Mouse (Mus musculus) embryo, embryonic 11.5 days (tissue): Measurements from ENCODE around the gene Cpeb3.
"Not testable (repeated sequence)": the region's sequence is repeated elsewhere in the genome, so short reads cannot be mapped to it uniquely, and the experiment has no call there.

Experiments
- DNase-seq: peaks from one replicate; pipeline ENCODE4 v3.0.0-alpha.2; 2012; ENCODE audit warnings: low read depth, low spot score

Cpeb3 gene

DNA sequence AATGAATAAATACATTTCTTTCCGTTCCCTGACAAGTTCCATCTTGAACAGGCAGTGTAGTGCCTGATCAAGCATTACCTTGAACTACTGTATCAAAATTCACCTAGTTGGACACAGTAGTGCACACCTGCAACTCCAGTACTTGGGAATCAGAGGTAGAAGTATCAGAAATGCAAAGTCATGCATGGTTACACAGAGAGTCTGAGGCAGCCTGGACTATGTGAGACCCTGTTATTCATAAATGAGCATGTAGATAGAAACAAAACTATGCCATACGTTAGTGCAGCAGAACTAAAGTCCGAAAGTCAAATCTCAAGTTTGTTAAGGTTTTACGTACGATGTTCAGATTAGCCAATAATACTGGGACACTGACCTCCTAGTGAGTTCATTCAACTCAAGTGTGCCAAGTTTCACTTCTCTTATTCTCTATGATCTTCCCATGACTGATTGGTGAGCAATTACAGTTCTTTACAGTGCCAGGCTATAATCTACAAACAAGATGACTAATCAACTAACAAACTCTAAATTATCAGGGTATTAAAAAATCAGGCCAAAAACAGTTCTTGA lies 51.5 kb downstream of the Cpeb3 start:
- no peak for DNase-seq

DNA sequence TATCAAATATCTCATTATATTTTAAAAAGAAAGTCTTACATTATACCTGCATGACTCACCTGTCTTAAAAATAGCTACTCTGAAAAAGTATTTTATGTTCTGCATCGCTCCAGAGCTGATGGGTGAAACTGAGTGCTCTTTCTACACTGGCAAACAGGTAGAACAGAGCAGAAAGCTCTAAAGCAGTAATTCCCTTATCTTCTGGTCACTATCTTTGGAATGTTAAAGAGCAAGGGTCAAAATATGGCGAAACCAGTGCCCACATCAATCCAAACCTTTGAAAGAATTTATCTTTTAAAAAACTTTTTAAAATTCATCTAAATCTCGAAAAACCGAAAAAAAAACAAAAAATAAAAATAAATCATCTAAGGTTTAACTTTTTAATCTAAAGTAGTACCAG lies 52.4 kb downstream of the Cpeb3 start:
- DNase-seq: no peak

DNA sequence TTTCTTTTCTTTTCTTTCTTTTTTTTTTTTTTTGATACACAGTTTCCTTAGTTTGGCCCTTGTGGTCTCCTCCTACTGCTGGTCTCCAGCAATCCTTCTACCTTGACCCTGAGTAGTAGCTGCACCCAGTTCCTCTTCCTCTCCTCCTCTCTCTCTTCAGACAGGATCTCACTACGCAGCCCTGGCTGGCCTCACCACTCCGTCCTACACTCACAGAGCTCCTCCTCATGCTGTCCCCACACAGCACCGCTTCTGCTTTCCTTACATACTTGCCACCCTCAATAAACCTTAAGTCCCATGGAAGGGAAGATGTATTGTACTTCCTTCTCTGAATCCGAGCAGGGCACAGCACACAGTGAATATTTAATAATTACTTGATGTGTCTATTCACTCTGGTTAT lies 61.3 kb downstream of the Cpeb3 start:
- no peak for DNase-seq

DNA sequence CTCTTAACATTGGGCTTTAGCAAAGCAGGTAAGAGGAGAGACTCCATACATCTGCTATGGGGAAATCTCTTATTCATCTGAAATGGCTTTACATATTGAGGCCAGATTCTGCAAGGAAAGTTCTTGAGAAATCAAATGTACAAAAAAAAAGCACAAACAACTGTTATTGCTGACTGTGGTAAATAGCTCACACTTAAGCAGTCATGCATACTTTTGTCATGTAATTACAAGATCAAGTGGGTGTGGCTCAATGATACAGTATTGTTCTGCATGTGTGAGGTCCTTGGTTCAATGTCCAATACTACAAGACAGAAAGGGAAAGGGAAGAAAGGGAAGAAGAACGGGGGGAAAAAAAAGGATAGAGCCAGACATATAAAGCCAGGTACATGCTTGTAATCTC lies 62.6 kb downstream of the Cpeb3 start:
- no peak for DNase-seq

DNA sequence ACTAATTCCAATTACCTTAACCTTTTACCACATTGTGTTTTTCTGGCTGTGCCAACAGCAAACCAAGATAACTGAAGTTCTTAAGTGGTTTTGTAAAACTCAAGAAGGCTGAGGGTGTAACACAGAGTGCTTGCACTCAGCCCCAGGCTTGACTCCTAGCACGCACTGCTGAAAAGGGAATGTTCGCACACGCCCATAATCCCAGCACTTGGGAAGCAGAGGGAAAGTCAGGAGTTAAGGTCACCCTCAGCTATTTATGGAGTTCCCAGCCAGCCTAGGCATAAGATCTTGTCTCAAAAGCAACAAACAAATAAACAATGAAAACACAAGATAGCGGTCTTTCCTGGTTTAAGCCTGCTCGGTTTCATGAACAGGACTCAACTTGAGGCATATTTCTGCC lies 63.0 kb downstream of the Cpeb3 start:
- no peak for DNase-seq

DNA sequence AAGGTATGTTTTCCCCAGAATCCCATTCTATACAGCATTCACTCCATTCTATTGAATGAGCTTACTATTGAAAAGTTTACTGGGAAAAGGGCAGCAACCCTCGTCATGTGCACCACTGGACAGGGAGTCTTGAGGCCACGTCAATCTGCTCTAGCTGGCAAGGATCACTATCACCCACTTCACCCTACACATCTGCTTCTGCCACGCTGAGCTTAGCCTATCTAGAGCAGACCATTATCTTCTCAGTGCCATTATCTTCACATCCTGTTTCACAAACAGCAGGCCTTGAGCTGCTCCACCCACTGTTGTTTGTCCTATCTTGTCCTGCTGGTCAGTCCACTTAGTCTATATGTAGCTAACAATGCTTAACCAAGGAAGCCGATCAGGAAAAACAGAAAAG lies 66.8 kb downstream of the Cpeb3 start:
- no peak for DNase-seq

DNA sequence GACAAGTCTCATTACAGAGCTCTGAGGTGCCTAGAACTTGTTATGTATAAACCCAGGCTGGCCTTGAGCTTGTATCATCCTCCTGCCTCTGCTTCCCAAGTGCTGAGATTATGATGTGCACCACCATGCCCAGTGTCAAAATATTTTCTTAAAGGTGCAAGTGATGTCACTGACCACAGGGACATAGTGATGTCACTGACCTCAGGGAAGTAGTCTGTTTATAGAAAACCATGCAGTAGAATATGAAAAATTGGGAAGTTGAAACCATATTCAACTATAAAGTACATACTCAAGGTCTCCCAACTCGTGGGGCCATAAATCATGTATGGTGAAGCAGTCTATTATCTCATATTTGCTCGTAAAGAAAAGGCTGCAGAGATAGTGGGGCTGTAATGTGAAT lies 71.3 kb downstream of the Cpeb3 start:
- DNase-seq: no peak

DNA sequence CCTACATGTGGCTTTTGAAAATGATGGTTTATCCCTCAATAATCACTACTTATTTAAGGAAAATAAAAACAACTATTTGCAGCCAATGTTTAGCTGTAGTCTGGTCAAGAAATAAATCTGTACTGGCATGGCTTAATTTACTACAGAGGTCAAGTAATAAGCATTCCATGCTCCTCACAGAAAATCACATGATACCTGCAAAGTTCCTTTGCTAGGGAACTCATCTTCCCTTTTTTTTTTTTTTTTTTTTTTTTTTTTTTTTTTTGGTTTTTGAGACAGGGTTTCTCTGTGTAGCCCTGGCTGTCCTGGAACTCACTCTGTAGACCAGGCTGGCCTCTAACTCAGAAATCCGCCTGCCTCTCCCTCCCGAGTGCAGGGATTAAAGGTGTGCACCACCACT lies 72.9 kb downstream of the Cpeb3 start:
- not testable (repeated sequence) for DNase-seq

DNA sequence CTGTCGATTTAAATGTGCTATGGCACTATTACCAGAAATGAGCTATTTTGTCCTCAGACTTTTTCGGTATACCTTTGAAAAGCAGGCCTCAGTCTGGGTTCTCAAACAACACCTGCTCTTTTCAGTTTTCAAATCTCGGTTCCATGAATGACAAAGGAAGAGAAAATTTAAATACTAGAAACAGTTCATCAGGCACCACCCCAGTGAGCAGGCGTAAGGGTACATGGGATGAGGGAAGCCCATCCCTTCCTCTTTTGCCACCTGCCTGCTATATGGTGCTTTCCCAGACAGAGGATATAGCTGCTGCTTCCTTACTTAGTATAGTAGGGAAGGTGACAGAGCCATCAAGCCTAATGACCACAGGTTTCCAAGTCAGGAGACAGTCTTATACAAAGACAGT lies 74.7 kb downstream of the Cpeb3 start:
- DNase-seq: no peak

DNA sequence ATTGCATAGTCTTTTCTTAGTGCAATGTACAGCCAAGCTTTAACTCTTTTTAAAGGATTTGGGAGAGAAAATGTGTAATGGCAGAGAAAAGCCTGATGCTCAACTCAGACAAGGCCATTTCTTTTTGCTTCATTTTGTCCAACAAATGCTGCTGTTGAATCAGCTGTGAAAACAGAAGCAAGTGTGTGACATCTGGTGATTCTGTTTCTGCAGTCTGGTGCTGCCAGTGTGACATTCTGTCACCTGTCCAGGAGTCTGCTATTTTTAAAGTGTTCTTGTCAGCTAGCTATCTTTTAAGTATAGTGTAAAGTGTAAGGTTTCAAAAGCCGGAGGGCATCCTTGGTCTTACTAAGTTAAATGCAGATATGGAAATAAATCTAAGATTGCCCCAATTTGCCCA lies 76.7 kb downstream of the Cpeb3 start:
- DNase-seq: no peak

DNA sequence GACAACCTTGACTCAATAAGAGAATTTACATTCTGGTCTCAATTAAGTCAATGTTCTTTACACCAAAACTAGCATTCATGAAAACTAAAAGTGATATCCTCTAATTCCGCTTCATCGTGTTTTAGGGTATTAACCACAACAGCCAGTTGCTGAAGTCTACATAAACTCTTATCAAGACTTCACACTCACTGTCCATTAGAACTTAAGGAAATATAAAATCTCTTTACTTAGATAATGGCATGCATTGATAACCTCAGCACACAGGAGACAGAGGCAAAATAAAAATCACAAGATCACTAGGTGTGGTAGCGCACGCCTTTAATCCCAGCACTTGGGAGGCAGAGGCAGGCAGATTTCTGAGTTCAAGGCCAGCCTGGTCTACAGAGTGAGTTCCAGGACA lies 79.9 kb downstream of the Cpeb3 start:
- no peak for DNase-seq

DNA sequence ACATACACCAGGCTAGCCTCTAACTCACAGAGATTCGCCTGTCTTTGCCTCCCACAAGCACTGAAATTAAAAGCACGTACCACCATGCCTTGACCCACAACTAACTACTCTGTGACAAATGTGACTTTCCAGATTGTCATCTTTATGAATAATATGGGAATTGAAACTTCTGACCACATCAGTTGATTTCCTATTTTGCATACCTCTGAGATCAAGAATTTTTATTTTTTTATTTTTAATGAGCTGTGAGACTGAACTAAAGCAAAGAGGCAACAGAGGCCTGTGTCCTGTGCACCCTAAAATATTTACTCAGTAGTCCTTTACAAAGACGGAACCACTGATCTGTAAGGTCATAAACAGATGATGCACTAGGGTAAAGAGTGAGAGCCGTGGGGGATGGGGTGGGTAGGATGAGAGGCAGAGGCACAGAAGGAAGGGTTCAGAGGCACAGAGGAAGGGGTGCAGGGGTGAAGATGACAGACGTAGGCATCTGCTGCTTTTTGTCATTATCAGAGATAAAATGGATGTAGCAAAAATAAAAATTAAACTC lies 81.3 kb downstream of the Cpeb3 start:
- no peak for DNase-seq

DNA sequence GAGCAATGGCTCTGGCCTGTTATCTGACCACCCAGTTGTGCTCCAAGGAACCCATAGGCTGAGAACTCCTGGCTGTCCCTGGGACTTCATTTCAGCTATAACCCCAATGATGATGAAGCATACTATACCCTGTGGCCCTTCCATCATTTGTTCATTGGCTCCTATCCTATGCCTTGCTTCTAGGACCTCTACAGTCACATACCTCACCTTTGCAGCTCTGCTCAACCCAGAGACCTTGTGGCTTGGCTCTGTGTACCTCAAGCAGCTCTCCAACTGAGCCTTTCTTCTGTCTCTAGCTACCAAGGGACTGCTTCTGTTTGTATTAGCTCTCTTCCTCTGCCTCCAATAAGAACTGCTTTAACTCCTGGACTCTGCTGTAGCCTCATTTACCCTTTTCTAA lies 83.4 kb downstream of the Cpeb3 start:
- no peak for DNase-seq

DNA sequence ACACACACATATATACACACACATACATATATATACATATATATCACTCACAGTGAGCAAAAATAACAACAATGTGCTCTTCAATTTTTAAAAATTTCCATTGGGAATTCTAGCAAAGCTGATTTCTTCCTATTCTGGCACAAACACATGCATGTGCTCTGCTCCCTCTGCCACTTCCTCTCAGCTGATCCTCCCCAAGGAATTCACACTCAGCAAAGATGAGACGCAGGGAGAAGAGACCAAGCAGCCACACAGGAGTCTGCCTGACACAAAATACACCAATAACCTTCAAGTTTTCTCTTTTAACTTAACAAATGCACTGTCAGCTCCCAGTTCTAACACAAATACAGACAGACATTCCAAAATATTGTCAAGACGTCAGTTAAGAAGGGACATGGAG lies 89.1 kb downstream of the Cpeb3 start:
- DNase-seq: no peak

DNA sequence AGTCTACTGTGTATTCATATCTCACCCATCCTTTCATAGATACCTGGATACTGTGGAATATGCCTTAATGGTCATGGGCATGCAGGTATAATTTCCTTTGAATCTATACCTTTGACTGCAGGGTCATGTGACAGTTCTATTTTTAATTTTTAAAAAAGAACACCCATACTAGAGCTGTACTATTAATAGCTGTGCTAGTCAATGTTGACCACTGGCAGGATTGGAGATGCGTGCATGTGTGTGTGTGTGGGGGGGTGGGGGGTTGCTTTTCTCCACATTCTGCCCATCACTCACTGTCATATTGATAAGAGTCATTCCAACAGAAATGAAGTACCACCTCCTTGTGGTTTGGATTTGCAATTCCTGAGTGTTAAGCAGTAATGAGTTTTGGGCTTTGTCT lies 92.6 kb downstream of the Cpeb3 start:
- DNase-seq: no peak

DNA sequence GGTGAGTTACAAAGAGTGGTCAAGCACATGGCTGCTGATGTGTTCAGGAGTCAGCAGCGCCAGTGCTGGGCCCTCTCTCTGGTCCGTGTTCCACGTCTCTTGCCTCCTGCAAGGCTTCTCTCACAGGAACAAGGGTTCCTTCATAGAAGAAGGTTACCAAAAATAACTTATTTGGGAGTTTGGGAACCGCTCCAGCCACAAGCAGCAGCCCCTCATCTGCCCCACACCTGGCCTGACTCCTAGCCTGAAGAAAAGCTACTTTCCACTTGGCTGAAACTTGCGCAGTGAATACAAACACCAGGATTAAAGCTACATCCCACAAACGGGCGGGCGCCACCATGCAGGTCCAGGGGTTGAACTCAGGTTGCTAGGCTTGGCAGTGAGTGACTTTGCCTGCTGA lies 93.0 kb downstream of the Cpeb3 start:
- no peak for DNase-seq

DNA sequence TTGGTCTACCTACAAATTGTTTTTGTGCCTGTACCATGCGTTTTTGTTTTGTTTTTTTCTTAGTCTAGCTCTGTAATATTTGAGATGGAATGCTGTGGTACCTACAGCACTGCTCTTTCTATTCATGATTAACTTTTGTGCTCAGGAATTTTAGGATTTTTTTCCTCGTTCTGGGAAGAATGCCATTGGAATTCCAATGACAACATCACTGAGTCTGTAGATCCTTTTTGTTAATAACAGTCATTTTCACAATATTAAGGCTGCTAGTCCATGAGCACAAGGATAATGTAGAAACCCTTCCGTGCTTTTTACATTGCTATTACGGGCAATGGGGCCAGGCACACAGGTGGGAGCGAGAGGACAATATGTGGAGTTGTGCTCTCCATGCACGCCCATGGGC lies 96.6 kb downstream of the Cpeb3 start:
- DNase-seq: no peak

DNA sequence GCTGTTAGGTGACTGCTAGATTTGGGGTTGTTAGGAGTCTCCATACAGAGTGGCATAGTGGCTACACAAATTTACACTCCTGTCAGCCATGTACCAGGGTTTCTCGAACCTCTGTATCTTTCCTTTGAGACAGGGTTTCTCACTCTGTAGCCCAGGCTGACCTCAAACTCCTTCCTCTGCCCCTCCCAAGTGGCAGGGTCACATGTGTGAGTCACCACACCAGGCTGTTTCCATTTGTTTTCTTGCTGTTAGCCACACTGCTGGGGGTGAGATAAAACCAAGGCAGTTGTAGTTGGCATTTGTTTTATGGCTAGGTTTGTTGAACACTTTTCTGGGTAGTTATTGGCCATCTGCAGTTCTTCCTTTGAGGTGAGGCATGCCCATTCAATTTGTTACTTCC lies 97.9 kb downstream of the Cpeb3 start:
- no peak for DNase-seq

DNA sequence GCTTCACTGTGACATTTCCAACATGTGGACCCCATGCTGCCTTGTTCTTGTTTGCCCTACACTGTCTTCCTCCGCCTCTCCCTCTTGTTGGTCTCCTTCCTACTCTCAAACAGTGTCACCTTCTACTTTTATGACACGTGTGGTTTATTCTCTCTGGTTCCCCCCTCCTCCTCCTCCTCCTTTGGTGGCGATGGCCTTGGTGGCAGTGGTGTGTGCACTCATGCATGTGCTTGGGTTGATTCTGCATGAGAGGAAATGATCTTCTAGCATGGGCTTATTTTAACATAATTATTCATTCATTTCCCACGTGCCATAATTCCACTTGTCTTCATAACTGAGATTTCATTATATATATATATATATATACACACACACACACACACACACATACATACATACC lies 98.5 kb downstream of the Cpeb3 start:
- DNase-seq: no peak

DNA sequence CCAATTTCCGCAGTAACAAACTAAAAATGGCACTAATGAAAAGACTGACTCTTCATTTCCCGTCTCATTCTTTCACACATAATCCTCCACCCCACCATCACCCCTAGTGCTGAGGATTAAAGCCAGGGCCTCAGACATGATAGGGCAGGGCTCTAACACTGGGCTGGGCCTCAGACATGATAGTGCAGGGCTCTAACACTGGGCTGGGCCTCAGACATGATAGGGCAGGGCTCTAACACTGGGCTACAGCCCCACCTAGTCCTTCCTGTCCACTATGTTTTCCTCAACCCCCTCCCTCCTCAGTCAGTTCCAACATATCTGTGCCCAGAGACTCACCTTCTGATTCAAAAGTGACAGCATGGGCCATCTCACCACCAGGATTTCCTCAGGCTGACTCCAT lies 107.7 kb downstream of the Cpeb3 start:
- no peak for DNase-seq

DNA sequence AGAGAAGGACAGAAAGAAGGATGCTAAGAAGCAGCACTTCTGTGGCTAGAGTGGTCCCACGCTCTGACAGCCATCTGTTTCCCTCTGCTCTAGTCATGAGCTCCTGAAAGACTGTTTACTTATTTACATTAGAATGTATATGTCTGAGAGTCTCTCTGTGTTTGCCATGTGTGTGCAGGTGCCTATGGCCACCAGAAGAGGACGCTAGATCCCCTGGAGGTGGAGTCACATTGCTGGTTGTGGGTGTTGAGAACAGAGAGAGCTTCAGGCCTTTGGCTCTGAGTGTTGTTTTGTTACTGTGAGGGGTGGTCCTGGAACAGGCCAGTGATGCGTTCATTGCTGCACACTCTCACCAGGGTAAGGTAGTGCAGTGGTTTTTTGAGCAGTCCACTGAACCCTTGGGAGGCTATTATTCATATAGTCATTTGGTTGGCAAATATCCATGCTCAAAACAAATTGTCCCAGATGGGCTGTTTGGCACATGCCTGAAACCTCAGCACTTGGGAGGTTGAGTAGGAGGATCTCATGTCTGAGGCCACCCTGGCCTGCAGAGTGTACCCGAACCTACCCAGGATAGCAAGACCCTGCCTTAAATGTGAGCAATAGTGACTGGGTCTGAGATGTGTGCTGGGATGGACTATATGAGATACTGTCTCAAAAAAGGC lies 112.6 kb downstream of the Cpeb3 start:
- DNase-seq: no peak

DNA sequence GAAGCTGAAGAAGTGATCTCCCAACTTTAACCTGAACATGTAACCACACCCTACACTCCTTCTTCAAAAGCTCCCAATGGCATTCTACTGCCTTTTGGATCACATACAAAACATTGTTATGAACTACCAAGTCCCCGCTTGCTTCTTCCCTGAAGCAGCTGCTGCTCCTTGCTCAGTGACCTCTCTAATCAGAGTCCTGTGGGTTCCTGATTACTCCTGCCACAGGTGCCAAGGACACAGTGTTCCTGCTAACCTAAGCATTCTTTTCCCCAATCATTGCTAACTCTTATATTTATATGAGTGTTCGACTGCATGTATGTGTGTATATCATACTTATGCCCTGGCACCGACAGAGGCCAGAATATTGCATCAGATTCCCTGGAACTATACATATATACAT lies 115.2 kb downstream of the Cpeb3 start:
- no peak for DNase-seq

DNA sequence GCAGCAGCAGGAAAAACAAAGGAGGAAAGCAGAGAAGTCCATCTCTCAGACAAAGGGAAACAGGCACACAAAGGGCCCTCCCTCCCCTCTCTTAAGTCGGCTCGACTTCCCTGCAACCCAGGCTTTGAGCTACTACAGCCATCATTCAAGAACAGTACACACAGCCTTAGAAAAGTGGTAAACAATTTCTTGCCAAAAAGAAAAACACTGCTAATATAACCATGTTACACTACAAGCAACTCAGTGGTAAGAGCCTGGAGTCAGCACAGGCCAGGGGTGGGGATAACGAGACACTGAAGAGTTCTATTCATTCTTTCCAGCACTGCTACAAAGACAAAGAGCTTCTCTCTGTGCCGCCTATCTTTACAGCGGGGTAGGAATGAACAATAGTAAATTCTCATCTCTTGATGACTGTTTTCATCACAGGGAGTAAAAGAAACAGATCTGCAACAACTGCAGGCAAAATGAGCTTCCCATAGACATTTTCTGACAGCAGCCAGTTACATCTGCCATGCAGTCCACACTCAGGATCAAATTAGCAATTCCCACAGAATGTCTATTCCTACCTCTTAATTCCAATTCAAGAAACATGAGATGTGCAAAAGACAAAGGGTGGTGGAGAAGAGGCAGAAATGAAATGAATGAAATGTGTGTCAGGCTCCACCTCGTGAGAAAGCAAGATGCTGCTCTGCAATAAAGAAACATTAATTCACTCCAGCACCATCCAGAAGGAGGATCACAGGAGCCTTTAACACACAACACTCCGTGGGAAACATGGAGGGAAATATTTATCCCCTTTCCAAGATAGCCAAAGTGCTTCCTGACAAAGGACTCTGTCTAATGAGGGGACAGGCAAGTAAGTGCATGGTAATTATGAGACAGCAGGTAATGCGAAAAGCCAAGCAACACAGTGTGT lies 118.0 kb downstream of the Cpeb3 start:
- no peak for DNase-seq
